Mouse (Mus musculus): Measurements from ENCODE around the gene Ercc4. TPM values are rescaled to one million over a fixed set of nuclear protein-coding genes. Genes with fewer than 3 reads are reported as not detected.

Gene Ercc4
- total and polyA plus RNA-seq, 3 experiments = 10.6 to 15.5 TPM; not detected in 1

DNA sequence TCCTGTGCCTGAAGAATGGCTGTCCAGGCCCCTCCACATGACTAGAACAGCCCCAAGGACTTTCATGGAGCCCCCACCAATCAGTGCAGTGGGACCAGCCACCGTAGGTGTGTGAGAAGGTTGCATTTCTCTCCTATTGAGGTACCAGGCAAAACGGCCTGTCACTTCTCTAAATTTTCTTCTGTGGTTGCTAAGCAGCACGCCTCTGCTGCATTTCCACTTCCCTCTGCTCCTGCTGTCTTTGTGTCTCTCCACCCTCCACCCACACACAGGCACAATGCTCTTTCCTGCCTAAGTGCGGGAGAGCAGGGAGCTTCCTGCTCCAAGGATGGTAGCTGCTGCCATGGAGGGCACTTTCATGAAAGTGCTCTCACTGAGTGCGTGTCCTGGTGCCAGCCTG is 87.8 kb downstream of the Ercc4 start:
- H3K4me1 ChIP-seq (ENCODE audit: control insufficient read depth in 1 of 2, insufficient read depth in 2 of 2, low read length in 2 of 2) = peaks cover 2 to 25% of the 10 kb centered on the region in 2 experiments; a peak in 3 of 4 replicates
- TF ChIP-seq MYB (IDR thresholded peaks at IDR 0.05; ENCODE audit: low read depth, low read length) (no peak), ZMIZ1 (IDR thresholded peaks at IDR 0.05; ENCODE audit: low read depth, low read length) (no peak), ZKSCAN1 (IDR thresholded peaks at IDR 0.05; ENCODE audit: low read depth, low read length) (no peak), POLR2A (IDR thresholded peaks at IDR 0.05; ENCODE audit: control insufficient read depth in 1 of 2, insufficient read depth in 1 of 2, low read depth in 1 of 2, low read length in 2 of 2, poor library complexity in 1 of 2) (no peak), GATA1 (IDR thresholded peaks at IDR 0.05; ENCODE audit: low read depth, low read length) (no peak), USF2 (IDR thresholded peaks at IDR 0.05; ENCODE audit: borderline replicate concordance in 1 of 2, insufficient read depth in 1 of 2, low read depth in 1 of 2, low read length in 2 of 2) (no peak), ETS1 (IDR thresholded peaks at IDR 0.05; ENCODE audit: low read depth, low read length) (no peak), TBP (IDR thresholded peaks at IDR 0.05; ENCODE audit: low read depth, low read length) (no peak), TCF12 (IDR thresholded peaks at IDR 0.05; ENCODE audit: low read depth, low read length) (no peak), RCOR1 (IDR thresholded peaks at IDR 0.05; ENCODE audit: low read depth, low read length) (no peak), CHD1 (IDR thresholded peaks at IDR 0.05; ENCODE audit: low read depth, low read length) (no peak), RAD21 (IDR thresholded peaks at IDR 0.05; ENCODE audit: low read depth, low read length) (no peak), MXI1 (IDR thresholded peaks at IDR 0.05; ENCODE audit: low read depth, low read length) (no peak), MYC (IDR thresholded peaks at IDR 0.05; ENCODE audit: low read depth, low read length) (no peak), NRF1 (IDR thresholded peaks at IDR 0.05; ENCODE audit: insufficient read depth, low read depth, low read length, poor library complexity, severe bottlenecking) (no peak), HCFC1 (IDR thresholded peaks at IDR 0.05; ENCODE audit: low read depth, low read length) (no peak), GABPA (IDR thresholded peaks at IDR 0.05; ENCODE audit: low read depth, low read length) (no peak), USF1 (IDR thresholded peaks at IDR 0.05; ENCODE audit: low read depth, low read length) (no peak)
- no peak overlapping the region for H3K27ac ChIP-seq (ENCODE audit: control insufficient read depth, low read depth, low read length)
- no peak overlapping the region for H3K4me3 ChIP-seq (ENCODE audit: control insufficient read depth in 1 of 2, insufficient read depth in 1 of 2, low read depth in 2 of 2, low read length in 2 of 2)
- no peaks in the 10 kb centered on the region for H3K27me3 ChIP-seq (ENCODE audit: control insufficient read depth in 1 of 2, insufficient read depth in 2 of 2, low read length in 2 of 2)
- H3K36me3 ChIP-seq (ENCODE audit: control insufficient read depth in 1 of 2, insufficient read depth in 2 of 2, low read length in 2 of 2) = peaks cover 0 to 14% of the 10 kb centered on the region in 2 experiments; a peak in 2 of 4 replicates
- DNase-seq (ENCODE audit: low read depth, low spot score) = peak; percentile 54
- no peaks in the 10 kb centered on the region for H3K9me3 ChIP-seq (replicated peaks; ENCODE audit: insufficient read depth, low read length)
- no peaks in the 10 kb centered on the region for H3K79me2 ChIP-seq (ENCODE audit: control insufficient read depth, insufficient read depth, low read length, poor library complexity)
- no peak overlapping the region for H3K9ac ChIP-seq (ENCODE audit: control insufficient read depth, low read depth, low read length, poor library complexity, severe bottlenecking)

DNA sequence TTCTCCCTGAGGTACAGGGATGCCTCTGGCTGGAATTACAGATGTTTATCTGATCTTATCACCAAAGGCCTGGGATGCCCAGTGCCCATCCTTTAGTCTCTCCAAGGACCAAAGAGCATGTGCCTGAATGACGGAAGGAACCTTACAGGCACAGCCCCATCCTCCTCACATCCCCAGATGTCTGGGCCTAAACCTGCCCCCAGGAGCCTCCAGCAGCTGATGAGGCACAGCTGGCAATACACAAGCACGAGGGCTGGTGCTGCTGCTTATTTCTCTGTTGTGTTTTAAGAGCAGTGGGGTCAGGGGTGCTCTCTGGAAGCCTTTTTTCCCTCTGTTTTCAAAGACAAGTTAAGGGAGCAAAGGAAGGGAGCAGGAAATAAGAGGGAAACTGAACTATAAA is 89.7 kb downstream of the Ercc4 start:
- H3K4me3 ChIP-seq (ENCODE audit: control insufficient read depth in 1 of 2, insufficient read depth in 1 of 2, low read depth in 2 of 2, low read length in 2 of 2) = no peak overlapping the region
- no peak overlapping the region for H3K9ac ChIP-seq (ENCODE audit: control insufficient read depth, low read depth, low read length, poor library complexity, severe bottlenecking)
- H3K27me3 ChIP-seq (ENCODE audit: control insufficient read depth in 1 of 2, insufficient read depth in 2 of 2, low read length in 2 of 2) = 0 out of 4 replicates have a peak, but pooled peaks cover 0 to 1% of the 10 kb centered on the region in 2 experiments

More for the DNA sequence above, 89.7 kb downstream of the Ercc4 start:
- Histone ChIP-seq H3K9me3 (replicated peaks; ENCODE audit: insufficient read depth, low read length) (no peaks in the 10 kb centered on the region), H3K27ac (ENCODE audit: control insufficient read depth, low read depth, low read length) (no peak overlapping the region), H3K4me1 (ENCODE audit: control insufficient read depth in 1 of 2, insufficient read depth in 2 of 2, low read length in 2 of 2) (peaks cover 0 to 16% of the 10 kb centered on the region in 2 experiments; a peak in 3 of 4 replicates), H3K79me2 (ENCODE audit: control insufficient read depth, insufficient read depth, low read length, poor library complexity) (no peaks in the 10 kb centered on the region), H3K36me3 (ENCODE audit: control insufficient read depth in 1 of 2, insufficient read depth in 2 of 2, low read length in 2 of 2) (peaks cover 0 to 7% of the 10 kb centered on the region in 2 experiments; a peak in 2 of 4 replicates)
- no peak for TF ChIP-seq ZC3H11A (IDR thresholded peaks at IDR 0.05; ENCODE audit: low read depth, low read length)
- TF ChIP-seq POLR2AphosphoS2 (IDR thresholded peaks at IDR 0.05; ENCODE audit: low read length) = no peak
- no peak for TF ChIP-seq GABPA (IDR thresholded peaks at IDR 0.05; ENCODE audit: low read depth, low read length)
- TF ChIP-seq JUND (IDR thresholded peaks at IDR 0.05; ENCODE audit: low read depth, low read length) = no peak
- no peak for TF ChIP-seq GATA1 (IDR thresholded peaks at IDR 0.05; ENCODE audit: low read depth, low read length)
- TF ChIP-seq USF2 (IDR thresholded peaks at IDR 0.05; ENCODE audit: borderline replicate concordance in 1 of 2, insufficient read depth in 1 of 2, low read depth in 1 of 2, low read length in 2 of 2) = no peak
- no peak for TF ChIP-seq TCF12 (IDR thresholded peaks at IDR 0.05; ENCODE audit: low read depth, low read length)
- no peak for TF ChIP-seq ELF1 (IDR thresholded peaks at IDR 0.05; ENCODE audit: low read depth, low read length)
- TF ChIP-seq SIN3A (IDR thresholded peaks at IDR 0.05; ENCODE audit: low read length) = no peak
- no peak for TF ChIP-seq ETS1 (IDR thresholded peaks at IDR 0.05; ENCODE audit: low read depth, low read length)
- TF ChIP-seq BHLHE40 (IDR thresholded peaks at IDR 0.05; ENCODE audit: borderline replicate concordance, low read depth, low read length) = no peak
- no peak for TF ChIP-seq NRF1 (IDR thresholded peaks at IDR 0.05; ENCODE audit: insufficient read depth, low read depth, low read length, poor library complexity, severe bottlenecking)
- no peak for DNase-seq (ENCODE audit: low read depth, low spot score)

All from MEL (cell line).